Mouse (Mus musculus) macrophage (primary cell): ENCODE data around the gene Olfr619. TPM values are rescaled to one million over a fixed set of nuclear protein-coding genes. Genes with fewer than 3 reads are reported as not detected.

Source experiments
- H3K27ac ChIP-seq: fragments of 350-480 bp; formaldehyde crosslinking; 2 replicates; pipeline ENCODE4 v1.9.0; 2021
- H3K36me3 ChIP-seq: fragments of 350-480 bp; formaldehyde crosslinking; 2 replicates; pipeline ENCODE4 v1.9.0; 2021; ENCODE audit errors: inconsistent target
- H3K4me3 ChIP-seq: fragments of 350-480 bp; formaldehyde crosslinking; 2 replicates; pipeline ENCODE4 v1.9.0; 2021; ENCODE audit errors: inconsistent target
- H3K79me2 ChIP-seq: fragments of 350-480 bp; formaldehyde crosslinking; 2 replicates; pipeline ENCODE4 v1.9.0; 2021; ENCODE audit errors: inconsistent target
- WGBS: methylation state at CpG from one replicate; pipeline ENCODE4 v1.1.7; 2026; ENCODE audit warnings: inconsistent platforms; ENCODE audit not compliant: missing documents; 5-methylcytosine and 5-hydroxymethylcytosine counted together
- polyA plus RNA-seq: library from polyadenylated mRNA; stranded (reverse); fragments of 250-400 nt; gene quantifications from 3 replicates; pipeline ENCODE4 v1.2.4, GENCODE M21; 2018; ENCODE audit warnings: inconsistent platforms
- total RNA-seq, 78 experiments: library from RNA; depleted of rRNA; stranded (reverse); fragments of 250-400 nt; gene quantifications; 1 replicate in 9 of 78; 2 replicates in 24 of 78; 3 replicates in 43 of 78; 4 replicates in 2 of 78; pipeline ENCODE4 v1.2.4; 2018; ENCODE audit warnings: inconsistent platforms in 56 of 78

Olfr619 gene
- not detected for total RNA-seq (2018; cell fraction: chromatin; rRNA removed)
- total RNA-seq (2018; cell fraction: cytosol; rRNA removed), result not detected
- total RNA-seq (2018; cell fraction: nucleus; rRNA removed), result not detected
- polyA plus RNA-seq, result not detected in 3 replicates

DNA sequence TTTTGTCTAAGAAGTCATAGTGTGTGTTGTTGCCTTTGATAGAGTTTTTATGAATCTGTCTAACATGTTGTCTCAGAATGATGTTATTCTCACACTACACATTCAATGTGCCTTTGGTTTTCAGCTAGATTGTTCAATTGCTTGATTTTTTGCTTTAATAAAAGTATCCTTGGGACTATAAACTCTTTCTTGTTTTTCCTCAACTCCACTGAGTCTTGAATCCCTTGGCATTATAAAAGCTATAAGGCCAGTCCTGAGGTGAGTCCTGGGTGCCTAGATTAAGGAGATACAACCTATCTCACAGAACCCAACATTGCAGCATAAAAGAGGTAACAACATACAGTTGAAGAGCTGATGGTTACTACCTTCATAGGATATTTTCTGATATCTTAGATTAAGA is at the start of gene Olfr619:
Gene Olfr619 (plus strand): TSS at position 301 of the 400 bp plus-strand sequence.
- Histone ChIP-seq H3K36me3 (no peaks in the 10 kb centered on the region), H3K79me2 (no peaks in the 10 kb centered on the region), H3K27ac (no peak within 1 kb of the TSS), H3K4me3 (no peak within 1 kb of the TSS)

DNA sequence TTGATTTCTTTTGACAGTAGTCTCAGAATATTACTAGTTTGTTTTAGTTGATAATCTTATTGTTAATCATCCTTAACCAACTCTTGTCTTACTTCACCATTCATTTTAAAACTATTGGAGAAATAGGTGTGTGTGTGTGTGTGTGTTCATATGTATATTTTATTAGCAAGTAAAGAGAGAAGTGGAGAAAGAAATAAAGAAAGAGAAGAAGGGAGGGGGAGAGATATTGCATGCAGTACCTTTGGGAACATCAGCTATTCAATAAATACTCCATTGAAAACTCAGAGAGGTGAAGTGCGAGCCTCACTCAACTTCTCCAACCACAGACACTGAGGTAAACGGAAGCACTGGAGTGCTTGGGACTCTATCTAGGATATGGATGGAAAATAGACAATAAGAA is 44.6 kb upstream of the Olfr619 start, which contains the start of gene Olfr615:
Gene Olfr615 (plus strand): TSS at position 301 of the 400 bp plus-strand sequence.
- Histone ChIP-seq H3K27ac (no peak within 1 kb of the TSS), H3K79me2 (no peaks in the 10 kb centered on the region), H3K36me3 (no peaks in the 10 kb centered on the region), H3K4me3 (no peak within 1 kb of the TSS)
- WGBS, result no CpG with 5 or more reads among the region's 2 CpGs

DNA sequence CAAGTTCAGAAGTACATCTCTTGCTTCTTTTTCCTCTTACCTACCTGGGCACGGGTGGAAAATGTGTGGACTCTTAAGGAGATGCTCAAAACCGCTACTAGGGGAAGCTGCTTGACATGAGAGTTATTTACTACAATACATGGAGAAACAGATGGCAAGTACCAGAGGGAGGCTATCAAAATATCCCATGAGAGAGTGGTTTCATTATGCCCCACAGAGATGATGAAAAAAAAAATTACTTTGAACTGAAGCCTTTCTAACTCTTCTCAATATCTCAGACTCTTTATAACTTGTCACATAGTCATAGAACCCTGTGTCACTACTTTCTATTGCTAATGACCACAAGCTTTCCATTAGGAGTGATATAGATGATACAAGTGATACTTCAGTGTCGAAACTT is 31.3 kb upstream of the Olfr619 start, which contains the start of gene Olfr616:
Gene Olfr616 (minus strand): TSS at position 101 of the 400 bp plus-strand sequence.
- no peaks in the 10 kb centered on the region for H3K79me2 ChIP-seq
- no peaks in the 10 kb centered on the region for H3K36me3 ChIP-seq
- H3K4me3 ChIP-seq, result no peak within 1 kb of the TSS
- WGBS, result 74% methylated on average over 3 of the region's 3 CpGs
- H3K27ac ChIP-seq, result no peak within 1 kb of the TSS

DNA sequence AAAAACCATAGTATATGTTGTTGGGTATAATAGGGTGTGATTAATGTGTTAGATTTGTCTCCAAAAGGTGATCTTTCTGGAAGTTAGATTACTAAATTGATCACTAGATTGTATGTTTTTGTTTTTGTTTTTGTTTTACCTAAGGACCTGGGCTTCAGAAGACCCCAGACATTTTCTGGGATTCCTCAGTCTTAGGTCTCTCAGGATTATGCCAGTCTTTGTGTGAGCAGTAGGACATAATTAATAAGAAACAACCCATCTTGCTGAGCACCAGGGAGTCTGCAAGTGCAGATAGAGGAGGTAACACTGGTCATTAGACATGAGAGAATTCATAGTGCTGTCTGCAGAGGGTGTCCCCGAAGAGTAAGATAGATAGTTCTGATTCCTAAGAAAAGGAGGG is 27.6 kb upstream of the Olfr619 start, which contains the start of gene Olfr617:
Gene Olfr617 (plus strand): TSS at position 301 of the 400 bp plus-strand sequence.
- Histone ChIP-seq H3K79me2 (no peaks in the 10 kb centered on the region), H3K36me3 (no peaks in the 10 kb centered on the region), H3K27ac (no peak within 1 kb of the TSS), H3K4me3 (no peak within 1 kb of the TSS)
- 92% methylated on average over 1 of the region's 1 CpGs for WGBS

DNA sequence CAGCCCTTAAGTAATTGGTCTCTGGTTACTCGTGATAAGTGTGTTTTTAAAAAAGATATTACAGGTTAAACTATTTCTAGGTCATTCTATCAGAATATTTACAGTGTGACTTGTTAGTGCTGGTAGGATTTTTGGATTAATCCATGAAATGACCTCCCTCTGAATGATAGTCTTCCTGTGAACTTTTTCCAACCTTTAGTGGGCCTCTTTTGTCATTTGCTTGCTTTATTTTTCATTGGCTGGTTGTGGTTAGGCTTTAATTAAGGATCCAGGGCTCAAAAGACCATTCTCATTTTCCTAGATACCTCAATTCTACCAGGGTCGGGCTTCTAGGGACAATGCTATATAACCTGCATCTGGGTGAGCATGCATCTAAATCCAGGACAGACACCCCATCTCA is 10.6 kb upstream of the Olfr619 start, which contains the start of gene Olfr618:
Gene Olfr618 (plus strand): TSS at position 301 of the 400 bp plus-strand sequence.
- H3K4me3 ChIP-seq, result no peak within 1 kb of the TSS
- 57% methylated on average over 2 of the region's 2 CpGs for WGBS
- no peaks in the 10 kb centered on the region for H3K36me3 ChIP-seq
- H3K27ac ChIP-seq, result no peak within 1 kb of the TSS
- no peaks in the 10 kb centered on the region for H3K79me2 ChIP-seq

DNA sequence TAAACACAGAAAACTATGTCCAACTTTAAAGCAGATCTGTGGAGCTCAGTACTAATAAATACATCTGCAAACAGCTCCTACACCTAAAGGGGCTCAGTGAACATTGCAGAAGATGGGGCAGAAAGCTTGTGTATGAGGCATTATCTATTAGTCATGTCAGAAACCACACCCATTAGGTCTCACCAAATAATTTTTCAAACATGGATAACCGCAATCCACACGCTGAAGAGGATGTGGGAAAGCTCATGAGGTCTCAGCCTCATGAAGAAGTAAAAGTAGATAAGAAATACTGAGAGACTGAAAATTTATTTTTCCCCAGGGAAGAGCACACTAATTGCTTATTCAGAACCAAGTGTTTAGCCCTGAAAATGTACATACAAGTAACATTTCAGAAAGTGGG is 7.0 kb downstream of the Olfr619 start:
- no peak overlapping the region for H3K4me3 ChIP-seq
- no peaks in the 10 kb centered on the region for H3K36me3 ChIP-seq
- no peaks in the 10 kb centered on the region for H3K79me2 ChIP-seq
- no peak overlapping the region for H3K27ac ChIP-seq
- WGBS, result 69% methylated on average over 2 of the region's 2 CpGs

DNA sequence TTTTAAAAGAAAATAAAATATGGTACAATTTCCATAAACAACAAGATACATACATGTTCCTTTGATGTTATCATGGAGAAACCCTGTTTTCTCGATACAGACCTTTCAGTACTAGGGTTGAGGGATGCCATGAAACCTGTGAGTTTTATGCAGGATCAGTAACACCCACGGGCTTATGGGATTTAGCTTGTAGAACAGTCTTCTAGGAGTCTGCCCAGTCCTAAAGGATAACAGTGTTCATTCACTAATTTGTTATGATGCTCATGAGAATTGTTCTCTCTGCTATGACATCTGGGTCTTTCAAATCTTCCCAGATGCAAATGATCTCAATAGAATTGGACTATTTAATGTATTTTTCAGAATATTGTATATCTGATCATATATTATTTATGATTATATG is 12.1 kb downstream of the Olfr619 start, which contains the start of gene Olfr620:
Gene Olfr620 (minus strand): TSS at position 101 of the 400 bp plus-strand sequence.
- no peaks in the 10 kb centered on the region for H3K79me2 ChIP-seq
- WGBS, result 80% methylated on average over 2 of the region's 2 CpGs
- H3K4me3 ChIP-seq, result no peak within 1 kb of the TSS
- H3K27ac ChIP-seq, result no peak within 1 kb of the TSS
- no peaks in the 10 kb centered on the region for H3K36me3 ChIP-seq

DNA sequence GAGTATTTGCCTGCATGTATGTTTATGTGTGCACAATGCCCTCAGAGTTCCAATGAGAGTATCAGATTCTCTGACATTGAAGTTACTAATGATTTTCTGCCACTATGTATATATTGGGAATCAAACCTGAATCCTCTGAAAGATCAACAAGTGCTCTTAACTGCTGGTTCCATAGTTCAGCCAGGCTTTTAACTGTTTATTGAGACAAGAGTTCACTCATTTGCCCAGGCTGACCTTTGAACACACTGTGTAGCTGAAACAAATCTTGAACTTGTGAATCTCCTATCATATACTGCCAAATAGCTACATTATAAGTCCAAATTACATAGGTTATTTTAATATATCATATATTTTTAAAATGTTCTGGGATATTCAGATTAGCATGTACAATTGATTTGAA is 36.4 kb downstream of the Olfr619 start:
- Histone ChIP-seq H3K27ac (no peak overlapping the region), H3K36me3 (no peaks in the 10 kb centered on the region), H3K4me3 (no peak overlapping the region), H3K79me2 (no peaks in the 10 kb centered on the region)

DNA sequence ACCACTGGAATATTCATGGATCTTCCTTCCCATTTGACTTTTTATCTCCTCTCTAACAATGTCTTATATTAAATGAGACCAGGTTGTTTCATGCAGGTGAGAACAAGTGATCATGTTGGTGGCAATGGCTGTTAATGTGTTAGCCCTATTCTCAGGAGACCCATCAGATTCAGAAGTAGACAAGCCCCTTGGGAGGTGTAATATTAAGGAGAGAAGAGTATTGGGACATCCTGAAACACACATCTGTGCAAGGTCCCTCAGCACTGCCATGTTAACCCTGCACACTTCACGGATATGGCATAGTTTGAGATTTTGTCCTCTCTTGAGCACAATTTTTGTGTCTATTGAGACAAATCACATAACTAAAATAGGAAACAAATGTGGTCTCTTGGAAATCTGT is 42.2 kb downstream of the Olfr619 start, which contains the start of gene Olfr622:
Gene Olfr622 (minus strand): TSS at position 101 of the 400 bp plus-strand sequence.
- Histone ChIP-seq H3K4me3 (no peak within 1 kb of the TSS), H3K36me3 (no peaks in the 10 kb centered on the region), H3K79me2 (no peaks in the 10 kb centered on the region), H3K27ac (no peak within 1 kb of the TSS)
- WGBS, result 89% methylated on average over 1 of the region's 1 CpGs

DNA sequence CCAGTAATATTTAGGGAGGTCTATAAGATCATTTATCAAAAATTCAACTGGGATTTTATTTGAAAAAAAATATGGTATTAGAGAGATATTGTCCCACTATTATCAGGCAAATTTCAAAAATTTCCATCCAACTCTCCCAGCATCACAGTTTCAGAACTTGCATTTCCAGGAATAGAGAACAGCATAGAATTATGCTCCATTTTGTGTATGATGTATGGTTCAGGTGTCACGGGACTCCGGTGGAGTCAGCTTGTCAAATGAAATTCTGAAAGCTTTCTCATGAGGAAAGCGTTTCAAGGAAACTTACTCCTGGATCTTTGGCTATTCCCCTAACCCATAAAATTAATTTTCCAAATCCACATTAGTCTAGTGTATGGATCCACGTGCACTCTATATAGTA is 43.7 kb downstream of the Olfr619 start:
- 80% methylated on average over 3 of the region's 4 CpGs for WGBS
- no peak overlapping the region for H3K4me3 ChIP-seq
- no peaks in the 10 kb centered on the region for H3K36me3 ChIP-seq
- H3K79me2 ChIP-seq, result no peaks in the 10 kb centered on the region
- no peak overlapping the region for H3K27ac ChIP-seq

Other genes with a start within 250 kb of the Olfr619 start
- not detected in 3 replicates for gene Olfr601, start 237.9 kb upstream of the Olfr619 start, polyA plus RNA-seq
- not detected in 3 replicates for gene Olfr603, start 214.4 kb upstream of the Olfr619 start, polyA plus RNA-seq
- not detected in 3 replicates for gene Usp17lc, start 185.5 kb upstream of the Olfr619 start, polyA plus RNA-seq
- gene Olfr605, start 155.1 kb upstream of the Olfr619 start, polyA plus RNA-seq, result not detected in 3 replicates
- gene Olfr606, start 151.5 kb upstream of the Olfr619 start, polyA plus RNA-seq, result not detected in 3 replicates
- gene Olfr607, start 136.4 kb upstream of the Olfr619 start, polyA plus RNA-seq, result not detected in 3 replicates
- gene Olfr608, start 130.7 kb upstream of the Olfr619 start, polyA plus RNA-seq, result not detected in 3 replicates
- gene Olfr609, start 102.5 kb upstream of the Olfr619 start, polyA plus RNA-seq, result not detected in 3 replicates
- not detected in 3 replicates for gene Olfr610, start 88.5 kb upstream of the Olfr619 start, polyA plus RNA-seq
- gene Olfr611, start 79.7 kb upstream of the Olfr619 start, polyA plus RNA-seq, result not detected in 3 replicates
- not detected in 3 replicates for gene Olfr612, start 57.9 kb upstream of the Olfr619 start, polyA plus RNA-seq
- not detected in 3 replicates for gene Olfr613, start 52.5 kb upstream of the Olfr619 start, polyA plus RNA-seq
- gene Olfr615, start 44.5 kb upstream of the Olfr619 start, polyA plus RNA-seq, result not detected in 3 replicates
- not detected in 3 replicates for gene Olfr616, start 31.4 kb upstream of the Olfr619 start, polyA plus RNA-seq
- gene Olfr617, start 27.5 kb upstream of the Olfr619 start, polyA plus RNA-seq, result not detected in 3 replicates
- gene Olfr618, start 10.5 kb upstream of the Olfr619 start, polyA plus RNA-seq, result not detected in 3 replicates
- gene Olfr620, start 12.0 kb downstream of the Olfr619 start, polyA plus RNA-seq, result not detected in 3 replicates
- not detected in 3 replicates for gene Olfr622, start 42.1 kb downstream of the Olfr619 start, polyA plus RNA-seq
- gene Olfr623, start 63.1 kb downstream of the Olfr619 start, polyA plus RNA-seq, result not detected in 3 replicates
- 0.09 to 0.15 TPM (median 0.09 TPM) in 3 replicates for gene Olfr624, start 70.6 kb downstream of the Olfr619 start, polyA plus RNA-seq
- not detected in 3 replicates for gene Olfr625-ps1, start 82.1 kb downstream of the Olfr619 start, polyA plus RNA-seq
- gene Olfr243, start 114.1 kb downstream of the Olfr619 start, polyA plus RNA-seq, result not detected in 3 replicates
- gene Olfr628, start 129.8 kb downstream of the Olfr619 start, polyA plus RNA-seq, result not detected in 3 replicates
- not detected in 3 replicates for gene Olfr629, start 144.4 kb downstream of the Olfr619 start, polyA plus RNA-seq
- not detected in 3 replicates for gene Olfr630, start 156.8 kb downstream of the Olfr619 start, polyA plus RNA-seq
- gene Olfr69, start 171.0 kb downstream of the Olfr619 start, polyA plus RNA-seq, result not detected in 3 replicates
- gene Olfr68, start 179.1 kb downstream of the Olfr619 start, polyA plus RNA-seq, result not detected in 3 replicates
- not detected in 3 replicates for gene Olfr67, start 191.2 kb downstream of the Olfr619 start, polyA plus RNA-seq
- not detected in 3 replicates for gene Hbb-bt, start 213.4 kb downstream of the Olfr619 start, polyA plus RNA-seq
- not detected in 3 replicates for gene Hbb-bs, start 227.5 kb downstream of the Olfr619 start, polyA plus RNA-seq
- not detected in 3 replicates for gene Hbb-bh2, start 239.9 kb downstream of the Olfr619 start, polyA plus RNA-seq
- not detected in 3 replicates for gene Hbb-bh1, start 242.6 kb downstream of the Olfr619 start, polyA plus RNA-seq